Mouse (Mus musculus) ES-Bruce4 (cell line): ENCODE results near the gene Esrrg. TPM values are rescaled to one million over a fixed set of nuclear protein-coding genes. Genes with fewer than 3 reads are reported as not detected.

Source experiments
- H3K27ac ChIP-seq: 2 replicates; pipeline ENCODE4 v1.5.1; 2012; ENCODE audit warnings: low read length, inconsistent platforms; ENCODE audit not compliant: insufficient read depth
- H3K27me3 ChIP-seq: 2 replicates; pipeline ENCODE4 v1.6.1; 2012; ENCODE audit warnings: mild to moderate bottlenecking, low read length, inconsistent platforms; ENCODE audit not compliant: control insufficient read depth, poor library complexity, insufficient read depth, severe bottlenecking
- H3K36me3 ChIP-seq: 2 replicates; pipeline ENCODE4 v1.6.1; 2012; ENCODE audit warnings: inconsistent platforms, mild to moderate bottlenecking, low read length, moderate library complexity; ENCODE audit not compliant: control insufficient read depth, poor library complexity, insufficient read depth, severe bottlenecking
- H3K4me1 ChIP-seq: one replicate; pipeline ENCODE4 v1.8.1; 2011; ENCODE audit warnings: low read length; ENCODE audit not compliant: control insufficient read depth, insufficient read depth
- H3K4me3 ChIP-seq: 2 replicates; pipeline ENCODE4 v1.5.1; 2011; ENCODE audit warnings: low read depth, mild to moderate bottlenecking, low read length
- H3K9ac ChIP-seq: 2 replicates; pipeline ENCODE4 v1.6.1; 2012; ENCODE audit warnings: low read depth, mild to moderate bottlenecking, inconsistent platforms; ENCODE audit not compliant: poor library complexity, severe bottlenecking
- H3K9me3 ChIP-seq: replicated peaks from 2 replicates; pipeline ENCODE4 v1.6.1; 2012; ENCODE audit warnings: mild to moderate bottlenecking, low read length, inconsistent platforms; ENCODE audit not compliant: control insufficient read depth, poor library complexity, insufficient read depth, severe bottlenecking
- CTCF ChIP-seq: IDR thresholded peaks from one replicate; pipeline ENCODE4 v1.8.1; 2011; ENCODE audit warnings: low read depth, low read length
- EP300 ChIP-seq: IDR thresholded peaks from 2 replicates; pipeline ENCODE4 v1.6.1; 2011; ENCODE audit warnings: low read depth, low read length; ENCODE audit not compliant: insufficient read depth
- POLR2A ChIP-seq: IDR thresholded peaks from one replicate; pipeline ENCODE4 v1.8.1; 2011; ENCODE audit warnings: low read length; ENCODE audit not compliant: insufficient read depth
- polyA plus RNA-seq: library from polyadenylated mRNA; stranded (reverse); fragments of >200 nt; gene quantifications from 2 replicates; pipeline ENCODE4 v1.2.4, GENCODE M21; 2011; ENCODE audit warnings: low read depth; ENCODE audit not compliant: missing spikeins, insufficient read depth, insufficient read length

The Esrrg gene
- polyA plus RNA-seq, 1 experiment = not detected

DNA sequence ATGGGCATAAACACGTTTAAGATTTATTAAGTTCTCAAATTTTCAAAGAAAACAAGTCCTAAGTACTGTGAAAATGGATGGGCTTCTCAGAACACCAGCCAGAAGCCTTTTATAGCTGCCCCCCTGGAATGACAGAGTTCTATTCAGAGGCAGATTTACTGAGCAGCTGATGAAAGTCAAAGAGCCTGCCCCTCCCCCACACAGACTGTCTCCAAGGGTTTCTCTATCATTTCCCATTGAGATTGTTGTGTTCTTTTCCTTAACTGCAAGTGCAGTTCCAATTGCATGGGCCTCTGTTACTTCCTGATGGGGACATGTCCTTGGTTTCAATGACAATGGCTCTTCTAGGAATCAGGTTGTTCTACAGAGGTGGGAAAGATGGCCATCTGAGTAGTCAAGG, 116.1 kb downstream of the Esrrg start:
- H3K4me3 ChIP-seq = no peak overlapping the region
- no peak overlapping the region for H3K27ac ChIP-seq
- H3K36me3 ChIP-seq = no peaks in the 10 kb centered on the region
- no peaks in the 10 kb centered on the region for H3K27me3 ChIP-seq
- H3K9ac ChIP-seq = no peak overlapping the region
- TF ChIP-seq POLR2A (no peak), CTCF (no peak), EP300 (no peak)
- no peaks in the 10 kb centered on the region for H3K4me1 ChIP-seq
- H3K9me3 ChIP-seq = no peaks in the 10 kb centered on the region

DNA sequence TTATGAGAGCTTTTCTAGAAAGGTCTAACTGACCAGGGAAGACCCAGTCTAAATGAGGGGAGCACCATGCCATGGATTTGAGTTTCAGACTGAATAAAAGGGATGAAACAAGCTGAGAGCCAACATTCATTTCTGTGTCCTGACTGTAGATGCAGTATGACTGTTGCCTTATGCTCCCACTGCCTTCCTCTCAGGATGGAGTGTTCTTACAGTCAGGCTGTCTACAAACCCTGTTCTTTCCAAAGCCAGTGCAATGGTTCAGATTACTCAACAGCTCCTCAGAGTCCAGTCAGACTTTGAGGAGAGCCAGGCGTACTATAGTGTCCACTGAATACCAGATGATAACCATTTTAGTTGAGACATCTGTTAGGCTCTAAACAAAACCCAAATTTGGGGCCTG, 116.8 kb downstream of the Esrrg start:
- no peaks in the 10 kb centered on the region for H3K36me3 ChIP-seq
- no peak overlapping the region for H3K27ac ChIP-seq
- no peaks in the 10 kb centered on the region for H3K27me3 ChIP-seq
- no peaks in the 10 kb centered on the region for H3K9me3 ChIP-seq
- H3K4me3 ChIP-seq = no peak overlapping the region
- no peak overlapping the region for H3K9ac ChIP-seq
- H3K4me1 ChIP-seq = no peaks in the 10 kb centered on the region
- TF ChIP-seq CTCF (no peak), POLR2A (no peak), EP300 (no peak)

- Histone ChIP-seq H3K36me3 (no peaks in the 10 kb centered on the region), H3K4me1 (no peaks in the 10 kb centered on the region), H3K4me3 (no peak overlapping the region), H3K9me3 (no peaks in the 10 kb centered on the region), H3K27me3 (no peaks in the 10 kb centered on the region), H3K9ac (no peak overlapping the region), H3K27ac (no peak overlapping the region)
- TF ChIP-seq POLR2A (no peak), EP300 (no peak), CTCF (no peak)
These were observed 122.6 kb downstream of the Esrrg start for GRCm38 (mm10) chr1:187731171-187731570.

- Histone ChIP-seq H3K9ac (no peak overlapping the region), H3K27ac (no peak overlapping the region), H3K36me3 (no peaks in the 10 kb centered on the region)
These were observed 127.9 kb downstream of the Esrrg start for GRCm38 (mm10) chr1:187736507-187736906.

GRCm38 (mm10) chr1:187737296-187737695, 128.7 kb downstream of the Esrrg start:
- no peak for TF ChIP-seq CTCF
- TF ChIP-seq EP300 = no peak
- TF ChIP-seq POLR2A = no peak
- Histone ChIP-seq H3K4me3 (no peak overlapping the region), H3K9me3 (no peaks in the 10 kb centered on the region), H3K27me3 (no peaks in the 10 kb centered on the region), H3K27ac (no peak overlapping the region), H3K36me3 (no peaks in the 10 kb centered on the region), H3K9ac (no peak overlapping the region), H3K4me1 (no peaks in the 10 kb centered on the region)

More at GRCm38 (mm10) chr1:187736507-187736906, 127.9 kb downstream of the Esrrg start:
- Histone ChIP-seq H3K27me3 (no peaks in the 10 kb centered on the region), H3K9me3 (no peaks in the 10 kb centered on the region), H3K4me1 (no peaks in the 10 kb centered on the region), H3K4me3 (peak overlapping the region; percentile 48)
- TF ChIP-seq CTCF (no peak), POLR2A (no peak), EP300 (no peak)

GRCm38 (mm10) chr1:187740531-187740930, 131.9 kb downstream of the Esrrg start:
- no peak overlapping the region for H3K27ac ChIP-seq
- no peaks in the 10 kb centered on the region for H3K27me3 ChIP-seq
- H3K9me3 ChIP-seq = no peaks in the 10 kb centered on the region
- H3K4me1 ChIP-seq = no peaks in the 10 kb centered on the region
- H3K36me3 ChIP-seq = no peaks in the 10 kb centered on the region
- H3K4me3 ChIP-seq = no peak overlapping the region
- TF ChIP-seq CTCF (no peak), EP300 (no peak), POLR2A (no peak)
- no peak overlapping the region for H3K9ac ChIP-seq
